Mouse (Mus musculus): Measurements from ENCODE around the gene Cyp2f2.
A peak's percentile ranks its signal among the peaks of the same experiment; 100 is the strongest.

Gene Cyp2f2

GRCm38 (mm10) chr7:27156005-27156404 lies 36.3 kb downstream of the Cyp2f2 start:
- DNase-seq = peak in 1 of 2 experiments; percentile 44

GRCm38 (mm10) chr7:27158171-27158570 lies 38.5 kb downstream of the Cyp2f2 start:
- DNase-seq = no peak

- no peak for DNase-seq
Observed at GRCm38 (mm10) chr7:27159256-27159655, 39.5 kb downstream of the Cyp2f2 start.

DNA sequence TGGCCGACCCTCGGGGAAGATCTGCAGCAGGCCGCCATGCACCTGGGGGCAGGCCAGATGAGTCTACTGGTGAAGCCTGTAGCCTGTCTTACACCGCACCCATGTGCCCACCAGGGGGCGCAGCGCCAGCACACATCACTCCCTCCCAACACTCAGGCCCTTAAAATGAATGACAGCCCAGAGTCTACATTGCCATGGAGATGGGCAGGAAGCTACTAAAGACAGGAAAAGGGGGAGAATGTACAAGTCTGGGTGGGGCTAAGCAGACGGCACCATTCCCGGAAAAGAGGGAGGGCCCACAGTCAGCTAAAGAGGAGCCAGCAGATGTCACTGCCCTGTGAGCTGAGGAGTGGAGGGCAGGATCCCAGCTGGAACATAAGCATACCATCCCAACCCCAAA lies 40.2 kb downstream of the Cyp2f2 start:
- DNase-seq = peak; percentile 88 to 91

DNA sequence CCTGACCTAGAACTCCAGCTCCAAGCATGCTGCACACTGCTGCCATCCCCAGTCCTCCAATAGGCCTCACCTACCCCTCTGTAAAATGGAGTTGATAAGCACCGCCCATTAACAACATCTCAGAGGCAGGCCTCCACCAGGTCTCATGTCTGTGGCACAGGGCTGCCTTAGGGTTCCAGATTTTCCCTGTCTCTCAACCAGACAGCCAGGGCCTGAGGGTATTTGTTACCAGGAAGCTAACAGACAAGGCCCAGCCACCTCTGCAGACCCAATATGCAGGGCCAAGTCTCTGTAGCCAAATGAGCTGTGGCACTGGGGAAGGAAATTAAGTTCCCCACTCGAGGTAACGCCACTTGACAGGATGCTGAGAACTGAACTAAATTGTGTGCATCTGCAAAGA lies 41.2 kb downstream of the Cyp2f2 start:
- no peak for DNase-seq

DNA sequence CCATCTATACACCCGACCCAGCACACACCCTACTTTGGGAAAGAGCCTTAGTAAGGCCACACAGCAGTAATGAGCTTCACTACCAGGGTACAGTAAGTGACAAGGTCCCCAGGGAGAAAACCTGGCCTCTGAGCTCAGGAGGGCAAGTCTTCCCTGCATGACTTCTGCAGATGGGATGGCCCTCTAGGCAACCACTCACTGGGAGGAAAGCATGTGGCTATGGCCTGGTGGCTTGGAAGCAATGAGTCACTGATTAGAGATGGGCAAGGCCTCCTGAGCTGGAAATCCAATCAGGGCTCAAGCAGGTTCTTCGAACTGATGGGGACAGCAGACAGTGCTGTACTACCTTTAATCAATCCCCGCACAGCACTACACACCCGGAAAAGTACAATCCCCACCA lies 42.0 kb downstream of the Cyp2f2 start:
- peak in 1 of 2 experiments; percentile 12 for DNase-seq

DNA sequence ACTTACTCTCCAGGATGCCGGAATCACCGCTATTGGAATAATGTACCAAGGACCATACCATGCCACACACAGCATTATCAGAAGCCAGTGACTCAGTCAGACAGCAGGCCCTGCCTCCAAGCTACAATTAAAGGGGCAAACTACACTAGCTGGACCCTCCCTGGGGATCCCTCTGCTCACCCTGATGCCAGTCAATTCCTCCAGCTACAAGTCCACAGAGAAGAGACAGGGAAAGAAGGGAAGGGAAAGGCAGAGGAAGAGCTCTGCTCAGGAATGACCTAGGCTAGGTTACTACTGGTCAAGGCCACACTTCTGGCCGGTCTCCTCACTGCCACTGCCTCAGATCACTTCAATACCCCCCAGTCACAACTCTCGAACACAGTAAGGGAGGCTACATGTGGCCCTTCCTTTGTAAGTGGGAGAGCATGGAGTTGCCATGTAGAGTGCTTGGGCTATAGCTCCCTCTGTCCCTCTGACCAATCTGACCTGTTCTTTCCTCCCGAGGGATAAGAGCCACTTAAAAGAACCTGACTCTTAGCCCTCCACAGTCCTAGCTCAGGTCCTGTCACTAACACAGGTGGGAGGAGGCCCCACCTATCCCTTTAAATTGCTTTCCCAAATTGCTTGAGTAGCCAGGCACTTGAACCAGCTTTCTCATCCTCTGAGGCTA lies 43.2 kb downstream of the Cyp2f2 start:
- DNase-seq = no peak

DNA sequence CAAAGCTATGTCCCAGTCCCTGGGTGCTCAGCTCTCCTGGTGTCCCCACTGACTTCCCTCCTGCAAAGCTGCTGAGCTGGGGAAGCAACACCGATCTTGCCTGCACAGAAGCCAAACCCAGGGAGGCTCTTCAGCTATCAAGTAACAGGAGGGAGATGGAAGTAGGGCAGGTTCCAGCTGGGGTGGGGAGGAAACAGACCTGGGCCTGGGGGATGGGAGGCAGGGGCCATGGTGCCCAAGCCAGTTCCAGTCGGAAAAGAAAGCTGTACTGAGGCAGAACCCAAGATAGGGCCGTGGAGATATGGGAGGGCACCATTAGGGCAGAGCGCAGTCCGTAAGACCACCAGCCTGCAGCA lies 43.7 kb downstream of the Cyp2f2 start:
- DNase-seq = peak; percentile 33 to 41

GRCm38 (mm10) chr7:27164112-27164947 lies 44.6 kb downstream of the Cyp2f2 start:
- DNase-seq = peak; percentile 55 to 71

- DNase-seq = peak; percentile 69 to 78
Observed at GRCm38 (mm10) chr7:27165007-27165655, 45.4 kb downstream of the Cyp2f2 start.

GRCm38 (mm10) chr7:27165696-27166095 lies 46.0 kb downstream of the Cyp2f2 start:
- DNase-seq = no peak

- DNase-seq = peak; percentile 88 to 90
Observed at GRCm38 (mm10) chr7:27166229-27166613, 46.5 kb downstream of the Cyp2f2 start.

GRCm38 (mm10) chr7:27166614-27167474 lies 47.1 kb downstream of the Cyp2f2 start, which contains the start of gene Egln2:
Egln2 (minus strand) TSS chr7:27166802.
- DNase-seq = peak; percentile 96 to 98

GRCm38 (mm10) chr7:27167475-27168094 lies 47.9 kb downstream of the Cyp2f2 start:
- DNase-seq = no peak

DNA sequence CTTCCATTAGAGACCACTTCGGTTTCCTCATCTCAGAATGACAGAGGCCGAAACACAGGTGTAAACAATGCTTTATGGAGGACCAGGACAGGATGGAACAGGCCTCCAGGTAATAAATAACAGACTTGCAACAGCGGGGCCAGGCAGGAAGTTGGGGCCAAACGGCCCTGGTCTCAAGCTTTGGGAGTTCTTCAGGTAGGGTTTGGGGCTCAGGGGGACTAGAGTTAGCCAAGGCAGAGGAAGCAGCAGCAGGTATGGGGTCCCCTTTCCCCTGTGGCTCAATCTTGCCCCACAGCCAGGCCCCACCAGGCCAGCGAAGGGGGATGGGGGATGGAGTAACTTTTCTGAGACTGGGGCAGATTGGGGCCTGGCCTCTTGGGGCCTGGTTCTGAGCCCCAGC lies 48.7 kb downstream of the Cyp2f2 start:
- no peak for DNase-seq

- DNase-seq = no peak
Observed at GRCm38 (mm10) chr7:27170981-27171380, 51.3 kb downstream of the Cyp2f2 start.

DNA sequence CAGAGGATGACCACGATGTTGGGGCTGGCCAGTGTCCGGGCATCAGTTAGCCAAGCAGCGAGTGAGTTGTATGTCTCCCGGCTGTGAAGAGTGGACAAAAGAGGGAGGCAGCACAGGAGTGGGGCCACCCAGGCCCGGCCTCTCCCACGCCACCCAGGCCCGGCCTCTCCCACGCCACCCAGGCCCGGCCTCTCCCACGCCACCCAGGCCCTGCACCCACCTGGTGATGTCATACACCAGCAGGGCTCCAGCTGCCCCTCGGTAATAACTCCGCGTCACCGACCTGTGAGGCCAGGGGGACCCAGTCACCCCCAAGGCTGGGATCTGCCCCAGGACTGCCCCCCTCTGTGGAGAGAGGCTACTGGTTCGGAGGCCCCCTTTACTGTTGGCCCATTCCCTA lies 54.8 kb downstream of the Cyp2f2 start:
- DNase-seq = no peak

DNA sequence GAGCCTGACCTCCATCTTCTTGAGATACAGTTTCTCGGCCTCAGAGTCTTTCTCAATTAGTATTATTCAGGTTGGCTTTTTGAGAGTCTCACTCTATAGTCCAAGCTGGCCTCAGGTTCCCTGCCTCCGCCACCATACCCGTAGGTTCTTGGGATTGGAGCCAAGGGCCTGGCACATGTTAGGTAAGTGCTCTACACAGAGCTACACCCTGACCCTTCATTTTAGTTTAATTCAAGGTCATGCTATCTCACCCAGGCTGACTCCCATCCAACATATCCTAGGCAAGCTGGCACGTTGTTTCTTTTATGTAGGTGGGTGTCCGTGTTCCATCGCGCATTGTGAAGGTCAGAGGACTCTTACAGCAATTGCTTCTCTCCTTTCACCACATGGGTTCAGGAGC lies 55.2 kb downstream of the Cyp2f2 start:
- DNase-seq = no peak

- DNase-seq = no peak
Observed at GRCm38 (mm10) chr7:27177942-27178323, 58.2 kb downstream of the Cyp2f2 start.

DNA sequence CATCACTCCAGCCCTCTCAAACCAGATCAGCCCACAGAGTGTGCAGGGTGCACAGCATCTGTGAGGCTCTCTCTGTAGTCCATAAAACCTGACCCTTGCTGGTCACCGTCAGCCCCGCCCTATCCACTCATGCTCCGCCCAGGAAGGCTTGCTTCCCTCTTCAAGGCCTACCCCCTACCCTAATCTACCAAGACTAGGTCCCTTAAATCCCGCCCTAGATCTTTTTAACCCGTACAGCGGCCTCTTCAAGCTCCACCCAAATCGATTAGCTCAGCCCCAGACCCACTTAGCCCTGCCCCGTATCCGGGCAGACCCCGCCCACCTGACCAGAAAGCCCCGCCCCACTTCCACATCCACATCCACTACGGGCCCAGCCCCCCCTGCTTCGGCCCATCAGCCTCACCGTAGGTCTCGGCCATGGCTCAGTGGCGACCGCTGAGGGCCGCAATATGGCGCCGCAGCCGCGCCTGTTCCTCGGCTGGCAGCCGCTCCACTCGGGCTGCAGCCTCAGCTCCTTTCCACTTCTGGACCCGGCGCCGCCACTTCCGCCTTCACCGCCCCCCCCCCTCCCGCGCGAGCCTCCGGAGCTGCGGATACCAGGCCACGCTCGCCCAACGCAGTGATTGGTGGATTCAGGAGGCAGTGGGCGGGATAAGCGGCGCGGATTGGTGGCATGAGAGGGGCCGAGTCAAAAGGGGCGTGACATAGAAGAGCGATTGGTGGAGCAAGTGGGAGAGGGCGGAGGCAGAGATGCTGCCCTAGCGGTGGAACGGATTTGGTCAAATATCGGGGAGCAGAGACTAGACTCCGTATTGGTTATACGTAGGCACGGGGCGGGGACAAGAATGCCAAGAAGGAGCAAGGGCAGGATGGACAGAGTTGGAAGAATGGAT lies 58.9 kb downstream of the Cyp2f2 start, which contains the start of gene Rab4b:
Rab4b (minus strand) TSS at position 573 of the 893 bp plus-strand sequence.
- DNase-seq = peak; percentile 99
